Mouse (Mus musculus) hindbrain, embryonic 16.5 days (tissue): ENCODE measurements at regions not wholly inside any gene's neighbourhood (a gene's known extent, or its start where the extent isn't known, plus 50 kb on each side); places are given as distances from the start of the nearest gene placed in this dataset.

Experiments
- ATAC-seq: fragments of 200-750 bp; cut with Nextera tagmentation; 2 replicates; pipeline ENCODE4 v1.8.0; 2017; ENCODE audit warnings: moderate TSS enrichment, moderate library complexity
- H3K27ac ChIP-seq: fragments of 300-500 bp; sonication (generic); 2 replicates; pipeline ENCODE4 v1.5.1; 2014; ENCODE audit warnings: low read depth, mild to moderate bottlenecking, control low read depth, low read length, moderate library complexity
- H3K27me3 ChIP-seq: fragments of 300-500 bp; sonication (generic); replicated peaks from 2 replicates; pipeline ENCODE4 v1.6.1; 2014; ENCODE audit warnings: low read length; ENCODE audit not compliant: control insufficient read depth, insufficient read depth
- H3K36me3 ChIP-seq: fragments of 300-500 bp; sonication (generic); 2 replicates; pipeline ENCODE4 v1.6.1; 2014; ENCODE audit warnings: mild to moderate bottlenecking, low read length, moderate library complexity, mixed read lengths; ENCODE audit not compliant: control insufficient read depth, insufficient read depth
- H3K4me1 ChIP-seq: fragments of 300-500 bp; sonication (generic); 2 replicates; pipeline ENCODE4 v1.6.1; 2014; ENCODE audit warnings: low read depth, low read length; ENCODE audit not compliant: control insufficient read depth, insufficient read depth
- H3K4me2 ChIP-seq: fragments of 300-500 bp; sonication (generic); 2 replicates; pipeline ENCODE4 v1.6.1; 2014; ENCODE audit warnings: mild to moderate bottlenecking, low read length, control low read depth, moderate library complexity
- H3K4me3 ChIP-seq: fragments of 300-500 bp; sonication (generic); 2 replicates; pipeline ENCODE4 v1.5.1; 2014; ENCODE audit warnings: mild to moderate bottlenecking, low read length, control low read depth, moderate library complexity
- H3K9ac ChIP-seq: fragments of 300-500 bp; sonication (generic); 2 replicates; pipeline ENCODE4 v1.6.1; 2014; ENCODE audit warnings: low read depth, mild to moderate bottlenecking, control low read depth, low read length, moderate library complexity
- H3K9me3 ChIP-seq: fragments of 300-500 bp; sonication (generic); 2 replicates; pipeline ENCODE4 v1.6.1; 2014; ENCODE audit warnings: mild to moderate bottlenecking, low read length, moderate library complexity; ENCODE audit not compliant: control insufficient read depth
- WGBS: fragments of 180-500 bp; shearing (Covaris S2); extraction: QIAGEN DNeasy Blood & Tissue Kit; methylation state at CpG from one replicate; pipeline ENCODE4 v1.1.7; 2014; 5-methylcytosine and 5-hydroxymethylcytosine counted together

GRCm38 (mm10) chr6:140953721-140954120, 224.6 kb downstream of the Gm11077 start:
- Histone ChIP-seq H3K27me3 (no peaks in the 10 kb centered on the region), H3K36me3 (no peaks in the 10 kb centered on the region), H3K9me3 (0 out of 2 replicates have a peak, but pooled peaks cover 2% of the 10 kb centered on the region), H3K27ac (no peak overlapping the region), H3K9ac (no peak overlapping the region), H3K4me1 (no peaks in the 10 kb centered on the region; the same call in 1 of the 2 replicates), H3K4me2 (no peak overlapping the region), H3K4me3 (no peak overlapping the region)
- WGBS = 100% methylated on average over 1 of the region's 1 CpGs
- ATAC-seq = no peak

GRCm38 (mm10) chr6:140955751-140956521, 226.9 kb downstream of the Gm11077 start:
- H3K36me3 ChIP-seq = no peaks in the 10 kb centered on the region
- H3K4me1 ChIP-seq = no peaks in the 10 kb centered on the region; the same call in 1 of the 2 replicates
- WGBS = 47% methylated on average over 13 of the region's 13 CpGs
- no peak overlapping the region for H3K4me3 ChIP-seq
- no peak overlapping the region for H3K4me2 ChIP-seq
- H3K9ac ChIP-seq = no peak overlapping the region
- H3K9me3 ChIP-seq = 0 out of 2 replicates have a peak, but pooled peaks cover 2% of the 10 kb centered on the region
- no peaks in the 10 kb centered on the region for H3K27me3 ChIP-seq
- H3K27ac ChIP-seq = peak overlapping the region; percentile 19; the same call in 1 of the 2 replicates
- peak; percentile 80 for ATAC-seq

GRCm38 (mm10) chr6:140956522-140956863, 227.4 kb downstream of the Gm11077 start:
- Histone ChIP-seq H3K4me3 (no peak overlapping the region), H3K27ac (no peak overlapping the region), H3K36me3 (no peaks in the 10 kb centered on the region), H3K4me2 (no peak overlapping the region), H3K9me3 (0 out of 2 replicates have a peak, but pooled peaks cover 2% of the 10 kb centered on the region), H3K27me3 (no peaks in the 10 kb centered on the region), H3K9ac (no peak overlapping the region), H3K4me1 (no peaks in the 10 kb centered on the region; the same call in 1 of the 2 replicates)
- WGBS = 93% methylated on average over 4 of the region's 4 CpGs
- no peak for ATAC-seq

- H3K36me3 ChIP-seq = no peaks in the 10 kb centered on the region
- no peak overlapping the region for H3K27ac ChIP-seq
- peak overlapping the region; percentile 48 for H3K4me2 ChIP-seq
- H3K9me3 ChIP-seq = no peaks in the 10 kb centered on the region
- no peaks in the 10 kb centered on the region for H3K27me3 ChIP-seq
- H3K4me3 ChIP-seq = peak overlapping the region; percentile 22; the same call in 1 of the 2 replicates
- peaks cover 15% of the 10 kb centered on the region for H3K4me1 ChIP-seq
- 18% methylated on average over 11 of the region's 11 CpGs for WGBS
- ATAC-seq = peak; percentile 79
- no peak overlapping the region; the same call in 1 of the 2 replicates for H3K9ac ChIP-seq
Observed at GRCm38 (mm10) chr6:140961987-140962386, 232.9 kb downstream of the Gm11077 start.

- ATAC-seq = peak; percentile 83
- H3K4me1 ChIP-seq = peaks cover 15% of the 10 kb centered on the region
- H3K9ac ChIP-seq = no peak overlapping the region
- H3K27me3 ChIP-seq = no peaks in the 10 kb centered on the region
- H3K4me2 ChIP-seq = peak overlapping the region; percentile 48
- H3K4me3 ChIP-seq = no peak overlapping the region
- H3K27ac ChIP-seq = no peak overlapping the region
- WGBS = 9% methylated on average over 4 of the region's 4 CpGs
- H3K36me3 ChIP-seq = no peaks in the 10 kb centered on the region
- no peaks in the 10 kb centered on the region for H3K9me3 ChIP-seq
Observed at GRCm38 (mm10) chr6:140962563-140962962, 233.5 kb downstream of the Gm11077 start.

GRCm38 (mm10) chr6:140973732-140974131, 244.6 kb downstream of the Gm11077 start:
- no peak overlapping the region for H3K27ac ChIP-seq
- H3K36me3 ChIP-seq = no peaks in the 10 kb centered on the region
- H3K4me3 ChIP-seq = no peak overlapping the region
- H3K4me2 ChIP-seq = no peak overlapping the region
- H3K4me1 ChIP-seq = no peaks in the 10 kb centered on the region
- no peaks in the 10 kb centered on the region for H3K27me3 ChIP-seq
- H3K9me3 ChIP-seq = no peaks in the 10 kb centered on the region
- WGBS = 66% methylated on average over 6 of the region's 6 CpGs
- H3K9ac ChIP-seq = no peak overlapping the region
- no peak for ATAC-seq

GRCm38 (mm10) chr6:140976989-140977388, 247.9 kb downstream of the Gm11077 start:
- Histone ChIP-seq H3K27ac (no peak overlapping the region), H3K27me3 (no peaks in the 10 kb centered on the region)
- WGBS = 79% methylated on average over 5 of the region's 5 CpGs

GRCm38 (mm10) chr6:140983610-140984009, 254.5 kb downstream of the Gm11077 start:
- H3K9ac ChIP-seq = no peak overlapping the region
- no peak overlapping the region for H3K4me3 ChIP-seq
- H3K27ac ChIP-seq = no peak overlapping the region
- 98% methylated on average over 8 of the region's 8 CpGs for WGBS
- H3K9me3 ChIP-seq = no peaks in the 10 kb centered on the region
- H3K4me2 ChIP-seq = no peak overlapping the region
- H3K27me3 ChIP-seq = no peaks in the 10 kb centered on the region
- no peaks in the 10 kb centered on the region for H3K36me3 ChIP-seq
- ATAC-seq = no peak
- no peaks in the 10 kb centered on the region for H3K4me1 ChIP-seq

More at GRCm38 (mm10) chr6:140976989-140977388, 247.9 kb downstream of the Gm11077 start:
- Histone ChIP-seq H3K4me1 (no peaks in the 10 kb centered on the region), H3K4me3 (no peak overlapping the region), H3K36me3 (no peaks in the 10 kb centered on the region), H3K9ac (no peak overlapping the region), H3K9me3 (no peaks in the 10 kb centered on the region), H3K4me2 (no peak overlapping the region)
- ATAC-seq = no peak

- no peaks in the 10 kb centered on the region for H3K36me3 ChIP-seq
- no peak overlapping the region for H3K4me2 ChIP-seq
- no peaks in the 10 kb centered on the region for H3K27me3 ChIP-seq
- H3K4me3 ChIP-seq = no peak overlapping the region
- no peak for ATAC-seq
- H3K4me1 ChIP-seq = no peaks in the 10 kb centered on the region
- no peak overlapping the region for H3K27ac ChIP-seq
- H3K9me3 ChIP-seq = no peaks in the 10 kb centered on the region
- H3K9ac ChIP-seq = no peak overlapping the region
- WGBS = 95% methylated on average over 7 of the region's 7 CpGs
Observed at GRCm38 (mm10) chr6:140984249-140984648, 255.2 kb downstream of the Gm11077 start.
